Mouse (Mus musculus) forebrain, embryonic 12.5 days (tissue): ENCODE data around the gene Nppa. TPM values are rescaled to one million over a fixed set of nuclear protein-coding genes. Genes with fewer than 3 reads are reported as not detected.

ENCODE experiments used
- ATAC-seq: fragments of 200-750 bp; cut with Nextera tagmentation; 2 replicates; pipeline ENCODE4 v1.8.0; 2017; ENCODE audit warnings: moderate TSS enrichment; ENCODE audit not compliant: low FRiP score
- H3K27ac ChIP-seq: fragments of 300-500 bp; sonication (generic); 2 replicates; pipeline ENCODE4 v1.5.1; 2016; ENCODE audit warnings: mild to moderate bottlenecking
- H3K27me3 ChIP-seq: fragments of 300-500 bp; sonication (generic); 2 replicates; pipeline ENCODE4 v1.6.1; 2016; ENCODE audit warnings: mild to moderate bottlenecking
- H3K36me3 ChIP-seq: fragments of 300-500 bp; sonication (generic); replicated peaks from 2 replicates; pipeline ENCODE4 v1.6.1; 2016; ENCODE audit warnings: mild to moderate bottlenecking
- H3K4me1 ChIP-seq: fragments of 300-500 bp; sonication (generic); 2 replicates; pipeline ENCODE4 v1.6.1; 2016
- H3K4me2 ChIP-seq: fragments of 300-500 bp; sonication (generic); 2 replicates; pipeline ENCODE4 v1.6.1; 2016; ENCODE audit warnings: mild to moderate bottlenecking, moderate library complexity
- H3K4me3 ChIP-seq: fragments of 300-500 bp; sonication (generic); replicated peaks from 2 replicates; pipeline ENCODE4 v1.5.1; 2016; ENCODE audit warnings: mild to moderate bottlenecking
- H3K9ac ChIP-seq: fragments of 300-500 bp; sonication (generic); 2 replicates; pipeline ENCODE4 v1.6.1; 2016; ENCODE audit warnings: mild to moderate bottlenecking
- H3K9me3 ChIP-seq: fragments of 300-500 bp; sonication (generic); 2 replicates; pipeline ENCODE4 v1.6.1; 2016
- WGBS: fragments of 180-500 bp; shearing (Covaris S2); methylation state at CpG from one replicate; pipeline ENCODE4 v1.1.7; 2016; 5-methylcytosine and 5-hydroxymethylcytosine counted together
- polyA plus RNA-seq: library from polyadenylated mRNA; unstranded; fragments of >200 nt; fragmentation: Nextera tagmentation; extraction: Ambion mirVana; gene quantifications from 2 replicates; pipeline ENCODE4 v1.2.1, GENCODE M21; 2016

Gene Nppa
- 0.82 and 0.99 TPM in 2 replicates for polyA plus RNA-seq

- Histone ChIP-seq H3K27ac (0 out of 2 replicates have a peak within 1 kb of the TSS, but pooled peaks have one; percentile 31), H3K27me3 (no peaks in the 10 kb centered on the region), H3K4me1 (peaks cover 12% of the 10 kb centered on the region), H3K4me2 (no peak within 1 kb of the TSS), H3K36me3 (peaks cover 25% of the 10 kb centered on the region), H3K4me3 (no peak within 1 kb of the TSS), H3K9me3 (no peaks in the 10 kb centered on the region), H3K9ac (no peak within 1 kb of the TSS)
- ATAC-seq = no peak
- WGBS = 56% methylated on average over 12 of the region's 12 CpGs
Observed at GRCm38 (mm10) chr4:148000202-148000772, at the start of gene Nppa. Gene Nppa, plus strand, starts transcription at chr4:148000722.

GRCm38 (mm10) chr4:147953590-147953989 lies 46.9 kb upstream of the Nppa start:
- Histone ChIP-seq H3K27ac (no peak overlapping the region), H3K4me3 (no peak overlapping the region), H3K9me3 (no peaks in the 10 kb centered on the region), H3K36me3 (peaks cover 12% of the 10 kb centered on the region), H3K9ac (no peak overlapping the region), H3K4me2 (no peak overlapping the region), H3K4me1 (no peaks in the 10 kb centered on the region), H3K27me3 (no peaks in the 10 kb centered on the region; the same call in 1 of the 2 replicates)
- ATAC-seq = no peak
- 12% methylated on average over 4 of the region's 4 CpGs for WGBS

- no peak for ATAC-seq
- WGBS = 40% methylated on average over 11 of the region's 11 CpGs
- Histone ChIP-seq H3K9ac (no peak overlapping the region), H3K27me3 (no peaks in the 10 kb centered on the region; the same call in 1 of the 2 replicates), H3K4me3 (no peak overlapping the region), H3K27ac (no peak overlapping the region), H3K4me1 (no peaks in the 10 kb centered on the region), H3K4me2 (no peak overlapping the region), H3K36me3 (no peaks in the 10 kb centered on the region), H3K9me3 (no peaks in the 10 kb centered on the region)
Observed at GRCm38 (mm10) chr4:147957141-147957540, 43.4 kb upstream of the Nppa start.

DNA sequence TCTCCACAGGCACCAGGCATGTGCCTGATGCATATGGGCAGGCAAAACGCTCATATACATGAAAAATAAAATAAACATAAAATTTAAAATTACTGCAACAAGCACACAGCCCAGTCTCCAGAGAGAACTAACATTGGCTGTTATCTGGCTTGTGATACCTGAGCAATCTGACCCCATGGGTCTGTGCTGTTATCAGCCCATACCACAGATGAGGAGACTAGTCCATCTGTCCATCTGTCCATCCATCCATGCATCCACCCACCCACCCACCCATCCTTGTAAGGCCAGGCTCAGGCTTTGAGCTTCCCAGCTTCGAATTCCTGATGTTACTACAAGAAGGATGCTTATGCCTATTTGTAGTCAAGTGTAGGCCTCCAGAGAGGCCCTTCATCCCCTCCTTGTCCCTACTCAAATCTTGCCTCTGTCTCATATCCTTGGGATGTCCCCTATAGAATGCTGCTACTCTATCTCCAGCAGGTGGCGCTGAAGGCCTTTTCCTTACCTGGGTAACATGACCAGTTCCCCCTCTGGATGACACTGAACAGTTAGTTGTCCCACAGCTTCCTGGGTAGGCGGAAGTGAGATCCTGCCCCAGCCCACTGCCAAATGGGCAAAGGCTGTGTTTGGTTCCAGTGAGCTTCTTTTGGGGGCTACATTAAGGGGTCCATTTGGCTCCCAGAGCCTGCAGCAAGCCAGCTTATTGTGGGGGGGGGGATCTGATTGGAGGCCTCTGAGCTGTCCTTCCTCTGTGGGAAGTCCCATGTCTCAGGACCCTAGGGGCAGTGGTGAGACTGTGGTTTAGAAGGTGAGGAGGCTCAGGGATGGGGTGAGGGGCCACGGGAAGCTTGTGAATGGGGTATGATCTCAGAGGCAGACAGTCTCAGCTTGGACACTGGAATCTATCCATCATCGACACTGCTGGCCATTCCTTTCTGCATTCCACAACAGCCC lies 40.4 kb upstream of the Nppa start:
- WGBS = 42% methylated on average over 6 of the region's 6 CpGs
- Histone ChIP-seq H3K9me3 (no peaks in the 10 kb centered on the region), H3K4me1 (no peaks in the 10 kb centered on the region), H3K9ac (no peak overlapping the region), H3K36me3 (no peaks in the 10 kb centered on the region), H3K4me2 (no peak overlapping the region), H3K27ac (no peak overlapping the region), H3K4me3 (no peak overlapping the region), H3K27me3 (no peaks in the 10 kb centered on the region; the same call in 1 of the 2 replicates)
- ATAC-seq = peak; percentile 73; the same call in 1 of the 2 replicates

- Histone ChIP-seq H3K36me3 (no peaks in the 10 kb centered on the region), H3K4me1 (no peaks in the 10 kb centered on the region), H3K27ac (no peak overlapping the region), H3K27me3 (no peaks in the 10 kb centered on the region), H3K9me3 (no peaks in the 10 kb centered on the region), H3K4me2 (no peak overlapping the region), H3K4me3 (no peak overlapping the region), H3K9ac (no peak overlapping the region)
- ATAC-seq = no peak
- WGBS = 56% methylated on average over 6 of the region's 6 CpGs
Observed at GRCm38 (mm10) chr4:147962781-147963180, 37.7 kb upstream of the Nppa start.

DNA sequence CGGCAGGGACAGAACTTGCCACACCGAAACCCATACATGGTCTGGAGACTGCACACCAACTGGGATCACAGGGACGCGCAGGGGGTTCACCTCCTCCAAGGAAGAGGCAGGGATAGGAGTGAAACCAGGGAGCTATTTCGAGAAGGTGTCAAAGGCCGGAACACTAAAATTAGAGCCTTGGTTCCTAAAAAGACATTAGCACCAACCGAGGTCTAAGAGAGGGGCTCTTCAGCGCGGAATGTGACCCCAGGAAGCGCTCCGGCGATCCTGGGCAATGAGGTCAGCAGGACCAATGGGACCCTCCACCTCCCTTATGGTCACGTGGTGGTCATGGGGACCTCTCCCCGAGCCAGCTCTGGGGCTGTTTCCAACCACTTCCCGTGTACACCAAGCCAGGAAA lies 36.9 kb upstream of the Nppa start:
- 89% methylated on average over 15 of the region's 15 CpGs for WGBS
- no peaks in the 10 kb centered on the region for H3K4me1 ChIP-seq
- ATAC-seq = no peak

GRCm38 (mm10) chr4:147965712-147966111 lies 34.8 kb upstream of the Nppa start:
- no peaks in the 10 kb centered on the region for H3K9me3 ChIP-seq
- H3K4me3 ChIP-seq = no peak overlapping the region
- no peaks in the 10 kb centered on the region for H3K36me3 ChIP-seq
- no peak overlapping the region for H3K9ac ChIP-seq
- WGBS = 80% methylated on average over 7 of the region's 7 CpGs
- ATAC-seq = no peak
- H3K4me1 ChIP-seq = no peaks in the 10 kb centered on the region
- no peaks in the 10 kb centered on the region for H3K27me3 ChIP-seq
- H3K4me2 ChIP-seq = no peak overlapping the region
- no peak overlapping the region for H3K27ac ChIP-seq

More for the DNA sequence above, 36.9 kb upstream of the Nppa start:
- no peaks in the 10 kb centered on the region for H3K9me3 ChIP-seq
- H3K4me3 ChIP-seq = no peak overlapping the region
- H3K27ac ChIP-seq = no peak overlapping the region
- no peaks in the 10 kb centered on the region for H3K27me3 ChIP-seq
- H3K9ac ChIP-seq = no peak overlapping the region
- no peaks in the 10 kb centered on the region for H3K36me3 ChIP-seq
- H3K4me2 ChIP-seq = no peak overlapping the region

DNA sequence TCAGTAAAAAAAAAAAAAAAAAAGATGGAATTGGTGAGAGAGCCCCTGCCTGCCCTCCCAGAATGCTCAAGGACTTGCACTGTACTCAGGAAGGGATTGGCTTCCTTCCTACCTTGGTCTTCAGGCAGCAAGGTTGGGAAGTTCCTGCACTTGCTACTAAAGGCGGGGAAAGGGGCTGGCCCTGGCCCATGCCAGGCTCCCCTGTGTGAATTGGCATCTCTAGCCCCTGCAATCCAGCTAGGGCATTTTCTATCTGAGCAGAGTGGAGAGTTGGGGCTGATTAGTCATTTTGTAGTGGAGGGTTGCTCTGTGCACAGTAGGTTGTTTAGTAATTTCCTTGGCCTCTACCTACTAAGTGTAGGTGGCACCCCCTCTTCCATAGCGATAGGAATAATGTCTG lies 31.7 kb upstream of the Nppa start:
- WGBS = 63% methylated on average over 2 of the region's 2 CpGs
- ATAC-seq = no peak

DNA sequence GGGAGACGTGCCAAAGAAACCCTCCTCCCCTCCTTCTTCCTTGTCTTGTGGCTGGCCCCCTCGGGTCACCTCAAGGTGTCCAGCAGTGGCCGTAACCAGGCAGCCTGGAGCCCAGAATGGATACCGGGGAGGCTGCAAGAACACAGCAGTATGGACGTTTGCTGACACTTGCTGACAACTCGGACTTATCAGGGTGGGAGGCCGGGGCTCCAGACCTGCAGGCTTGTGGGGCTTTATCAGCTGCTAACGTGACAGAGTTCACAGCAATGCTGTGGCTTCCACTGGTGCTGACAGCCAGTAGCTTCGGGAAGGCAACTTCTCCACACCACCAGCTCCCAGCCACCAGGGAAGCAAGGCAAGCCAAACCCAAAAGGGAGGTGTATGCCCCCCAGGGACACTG lies 31.2 kb upstream of the Nppa start:
- no peaks in the 10 kb centered on the region for H3K9me3 ChIP-seq
- WGBS = 67% methylated on average over 9 of the region's 9 CpGs
- no peak overlapping the region for H3K9ac ChIP-seq
- ATAC-seq = no peak
- H3K4me1 ChIP-seq = no peaks in the 10 kb centered on the region
- no peaks in the 10 kb centered on the region for H3K27me3 ChIP-seq
- no peak overlapping the region for H3K4me2 ChIP-seq
- H3K36me3 ChIP-seq = no peaks in the 10 kb centered on the region
- H3K4me3 ChIP-seq = no peak overlapping the region
- no peak overlapping the region for H3K27ac ChIP-seq

More for the DNA sequence above, 31.7 kb upstream of the Nppa start:
- Histone ChIP-seq H3K4me1 (no peaks in the 10 kb centered on the region), H3K9me3 (no peaks in the 10 kb centered on the region), H3K4me2 (no peak overlapping the region), H3K36me3 (no peaks in the 10 kb centered on the region), H3K9ac (no peak overlapping the region), H3K27ac (no peak overlapping the region), H3K27me3 (no peaks in the 10 kb centered on the region), H3K4me3 (no peak overlapping the region)

DNA sequence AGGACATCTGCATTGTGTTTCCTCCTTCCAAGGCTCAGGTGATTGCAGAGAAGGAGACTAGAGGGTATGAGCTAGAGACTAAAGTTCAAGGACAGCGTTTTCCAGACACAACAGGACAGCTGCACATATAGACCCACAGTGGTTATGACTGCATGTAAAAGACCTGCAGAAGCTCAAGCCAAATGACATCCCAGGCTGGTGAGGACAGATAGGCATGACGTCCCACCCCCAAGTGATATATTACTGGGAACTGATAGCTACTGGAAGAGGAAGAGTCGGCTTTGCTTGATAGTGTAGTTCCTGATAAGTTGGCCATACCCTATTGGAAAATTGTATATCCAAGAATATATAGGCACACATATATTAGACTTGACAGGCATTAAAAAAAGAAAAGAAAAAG lies 24.3 kb upstream of the Nppa start:
- Histone ChIP-seq H3K27me3 (no peaks in the 10 kb centered on the region), H3K27ac (no peak overlapping the region)
- 80% methylated on average over 3 of the region's 3 CpGs for WGBS

GRCm38 (mm10) chr4:147977726-147978125 lies 22.8 kb upstream of the Nppa start:
- 84% methylated on average over 4 of the region's 4 CpGs for WGBS
- ATAC-seq = no peak
- Histone ChIP-seq H3K27ac (no peak overlapping the region), H3K36me3 (no peaks in the 10 kb centered on the region), H3K4me1 (no peaks in the 10 kb centered on the region), H3K27me3 (no peaks in the 10 kb centered on the region), H3K9me3 (0 out of 2 replicates have a peak, but pooled peaks cover 5% of the 10 kb centered on the region), H3K9ac (no peak overlapping the region), H3K4me3 (no peak overlapping the region), H3K4me2 (no peak overlapping the region)

More for the DNA sequence above, 24.3 kb upstream of the Nppa start:
- H3K4me3 ChIP-seq = no peak overlapping the region
- no peak for ATAC-seq
- H3K4me1 ChIP-seq = no peaks in the 10 kb centered on the region
- H3K9ac ChIP-seq = no peak overlapping the region
- 0 out of 2 replicates have a peak, but pooled peaks cover 5% of the 10 kb centered on the region for H3K9me3 ChIP-seq
- H3K36me3 ChIP-seq = no peaks in the 10 kb centered on the region
- H3K4me2 ChIP-seq = no peak overlapping the region

- 92% methylated on average over 6 of the region's 6 CpGs for WGBS
- no peaks in the 10 kb centered on the region for H3K27me3 ChIP-seq
- H3K36me3 ChIP-seq = no peaks in the 10 kb centered on the region
- H3K9ac ChIP-seq = no peak overlapping the region
- no peak overlapping the region for H3K27ac ChIP-seq
- no peaks in the 10 kb centered on the region for H3K4me1 ChIP-seq
- H3K9me3 ChIP-seq = 0 out of 2 replicates have a peak, but pooled peaks cover 5% of the 10 kb centered on the region
- no peak overlapping the region for H3K4me3 ChIP-seq
- ATAC-seq = no peak
- H3K4me2 ChIP-seq = no peak overlapping the region
Observed at GRCm38 (mm10) chr4:147978391-147978790, 22.1 kb upstream of the Nppa start.
